Mouse (Mus musculus) thymus, postnatal 14 days (tissue): ENCODE data around the gene Rarres2.

Experiments
- DNase-seq: peaks from one replicate; pipeline ENCODE4 v3.0.0; 2021

The Rarres2 gene

DNA sequence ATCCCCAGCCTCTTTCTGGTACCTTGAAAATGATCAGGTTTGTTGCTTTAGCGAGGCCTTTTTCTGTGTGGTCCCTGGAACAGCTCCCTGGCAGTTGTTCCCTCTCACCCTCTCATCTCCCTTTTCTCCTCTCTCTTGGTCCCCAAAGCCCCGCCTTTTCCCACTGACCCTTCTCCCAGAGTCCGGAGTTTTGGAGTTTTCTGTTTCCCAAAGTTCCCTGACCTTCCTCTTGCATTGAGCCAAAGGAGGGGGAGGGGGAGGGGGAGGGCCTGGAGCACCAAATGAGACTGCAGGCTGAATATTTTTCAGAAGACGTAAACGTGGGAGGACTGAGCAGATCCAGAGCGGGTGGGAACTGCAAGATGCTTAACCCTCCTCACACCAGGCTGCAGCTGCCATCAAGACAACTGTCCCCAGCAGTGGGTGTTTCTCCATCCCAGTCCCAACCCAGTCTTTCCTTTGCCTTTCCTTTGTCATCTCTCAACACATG, at the start of gene Rarres2:
Gene Rarres2, minus strand, starts transcription at position 218 of the 490 bp plus-strand sequence.
- no peak for DNase-seq

GRCm38 (mm10) chr6:48620031-48620430, 47.4 kb upstream of the Rarres2 start:
- DNase-seq = no peak

GRCm38 (mm10) chr6:48614756-48615155, 42.2 kb upstream of the Rarres2 start:
- DNase-seq = no peak

DNA sequence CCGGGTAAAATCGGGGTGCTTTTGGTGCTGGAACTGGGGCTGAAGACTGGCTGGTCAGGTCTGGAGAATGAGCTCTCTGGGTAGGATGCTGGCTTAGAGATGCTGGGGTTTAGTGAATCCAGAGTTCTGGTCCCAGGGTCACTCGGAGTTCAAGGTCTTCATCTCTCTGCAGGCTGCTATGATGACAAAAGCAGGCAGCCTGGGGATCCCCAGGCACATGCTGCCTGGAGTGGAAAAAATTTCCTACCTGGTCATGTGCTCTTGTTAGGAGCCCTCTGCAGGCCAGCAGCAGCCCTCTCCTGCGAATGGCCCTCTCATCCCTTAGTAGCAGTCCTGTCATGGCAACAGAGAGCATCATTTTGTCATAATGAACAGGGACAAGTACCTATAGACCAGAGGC, 40.9 kb upstream of the Rarres2 start:
- DNase-seq = no peak

DNA sequence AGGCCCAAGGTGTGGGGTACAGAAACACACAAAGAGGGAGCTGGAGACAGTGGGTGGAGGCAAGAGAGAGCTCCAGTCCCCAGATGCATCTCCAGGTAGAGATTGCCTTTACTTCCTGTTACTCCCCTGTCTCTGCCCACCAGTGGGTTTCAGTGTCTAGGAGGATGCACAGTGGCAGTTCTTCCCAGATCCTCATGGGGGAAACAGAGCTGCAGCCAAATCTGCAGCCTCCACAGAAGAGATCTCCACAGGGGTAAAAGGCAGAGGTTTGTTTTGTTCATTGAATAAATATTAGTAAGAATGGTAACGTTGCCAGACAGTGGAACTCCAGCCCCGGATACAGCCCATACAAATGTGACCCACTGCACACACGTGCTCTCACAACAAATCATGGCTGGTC, 38.1 kb upstream of the Rarres2 start:
- no peak for DNase-seq

DNA sequence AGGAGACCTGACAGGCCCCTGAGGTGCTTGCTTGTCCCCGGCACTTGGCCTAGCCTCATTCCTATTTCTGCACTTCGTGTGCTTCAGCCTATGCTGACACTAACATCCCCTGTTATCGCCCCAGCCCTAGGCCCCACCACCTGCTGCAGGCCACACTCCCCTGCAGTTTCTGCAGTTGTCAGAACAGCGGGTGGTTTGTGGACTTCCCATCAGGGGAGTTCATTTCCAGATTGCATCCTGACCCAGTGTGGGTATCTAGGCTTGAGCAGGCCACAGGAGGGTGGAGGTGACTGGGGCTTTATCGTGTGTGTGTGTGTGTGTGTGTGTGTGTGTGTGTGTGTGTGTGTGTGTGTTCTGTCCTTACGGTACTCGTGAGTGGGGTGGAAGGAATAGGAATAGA, 36.9 kb upstream of the Rarres2 start:
- no peak for DNase-seq

GRCm38 (mm10) chr6:48608124-48608523, 35.5 kb upstream of the Rarres2 start:
- no peak for DNase-seq

DNA sequence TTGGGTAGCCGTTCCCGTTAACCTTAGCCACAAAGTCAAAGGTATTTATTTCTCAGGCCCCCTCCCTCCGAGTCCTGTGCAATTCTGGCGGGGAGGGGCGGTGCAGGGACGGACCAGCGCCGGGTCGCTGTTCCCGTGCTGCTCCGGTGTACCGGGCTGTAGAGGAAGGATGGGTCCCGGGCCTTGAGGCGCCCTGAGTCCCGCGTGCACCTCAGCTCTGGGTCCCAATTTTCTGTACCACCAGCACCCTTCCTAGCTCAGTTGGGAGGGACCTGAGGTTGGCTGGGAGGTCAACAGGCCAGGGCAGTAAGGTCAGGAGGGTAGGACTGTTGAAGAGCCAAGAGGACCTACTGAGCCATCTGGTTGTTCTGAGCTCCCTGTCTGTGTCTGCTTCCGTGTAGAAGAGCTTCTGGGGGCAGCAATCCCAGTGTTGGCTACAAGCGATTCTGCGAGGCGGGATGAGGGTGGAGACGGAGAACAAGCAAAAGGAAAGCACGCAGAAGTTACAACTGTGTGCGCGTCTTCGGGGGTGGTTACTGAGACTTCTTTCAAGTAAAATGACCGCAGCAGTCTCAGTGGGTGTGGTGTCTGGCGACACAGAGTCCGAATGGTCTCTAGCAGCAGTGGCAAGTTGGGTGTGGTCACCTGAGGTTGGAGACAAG, 29.6 kb upstream of the Rarres2 start:
- no peak for DNase-seq

- DNase-seq = peak; percentile 94
Measured at GRCm38 (mm10) chr6:48601271-48602079, 28.9 kb upstream of the Rarres2 start, which contains the start of gene Zfp775. Zfp775 (plus strand) TSS chr6:48602063.

GRCm38 (mm10) chr6:48600594-48600993, 28.0 kb upstream of the Rarres2 start:
- no peak for DNase-seq

- DNase-seq = no peak
Measured at GRCm38 (mm10) chr6:48597233-48597625, 24.6 kb upstream of the Rarres2 start.

DNA sequence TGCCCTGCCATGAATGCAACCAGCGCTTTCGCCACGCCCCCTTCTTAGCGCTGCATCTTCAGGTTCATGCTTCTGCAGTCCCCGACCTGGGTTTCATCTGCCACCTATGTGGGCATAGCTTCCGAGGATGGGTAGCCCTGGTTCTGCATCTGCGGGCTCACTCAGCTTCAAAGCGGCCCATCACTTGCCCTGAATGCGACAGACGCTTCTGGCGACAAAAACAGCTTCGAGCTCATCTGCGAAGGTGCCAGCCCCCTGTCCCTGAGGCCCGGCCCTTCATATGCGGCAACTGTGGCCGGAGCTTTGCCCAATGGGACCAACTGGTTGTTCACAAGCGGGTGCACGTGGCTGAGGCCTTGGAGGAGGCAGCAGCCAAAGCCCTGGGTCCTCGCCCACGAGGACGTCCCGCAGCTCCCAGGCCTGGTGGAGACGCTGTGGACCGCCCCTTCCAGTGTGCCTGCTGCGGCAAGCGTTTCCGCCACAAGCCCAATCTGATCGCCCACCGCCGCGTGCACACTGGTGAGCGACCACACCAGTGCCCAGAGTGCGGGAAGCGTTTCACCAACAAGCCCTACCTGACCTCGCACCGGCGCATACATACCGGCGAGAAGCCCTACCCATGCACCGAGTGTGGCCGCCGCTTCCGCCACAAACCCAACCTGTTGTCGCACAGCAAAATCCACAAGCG, 24.1 kb upstream of the Rarres2 start:
- no peak for DNase-seq

GRCm38 (mm10) chr6:48595278-48595677, 22.7 kb upstream of the Rarres2 start:
- DNase-seq = no peak

DNA sequence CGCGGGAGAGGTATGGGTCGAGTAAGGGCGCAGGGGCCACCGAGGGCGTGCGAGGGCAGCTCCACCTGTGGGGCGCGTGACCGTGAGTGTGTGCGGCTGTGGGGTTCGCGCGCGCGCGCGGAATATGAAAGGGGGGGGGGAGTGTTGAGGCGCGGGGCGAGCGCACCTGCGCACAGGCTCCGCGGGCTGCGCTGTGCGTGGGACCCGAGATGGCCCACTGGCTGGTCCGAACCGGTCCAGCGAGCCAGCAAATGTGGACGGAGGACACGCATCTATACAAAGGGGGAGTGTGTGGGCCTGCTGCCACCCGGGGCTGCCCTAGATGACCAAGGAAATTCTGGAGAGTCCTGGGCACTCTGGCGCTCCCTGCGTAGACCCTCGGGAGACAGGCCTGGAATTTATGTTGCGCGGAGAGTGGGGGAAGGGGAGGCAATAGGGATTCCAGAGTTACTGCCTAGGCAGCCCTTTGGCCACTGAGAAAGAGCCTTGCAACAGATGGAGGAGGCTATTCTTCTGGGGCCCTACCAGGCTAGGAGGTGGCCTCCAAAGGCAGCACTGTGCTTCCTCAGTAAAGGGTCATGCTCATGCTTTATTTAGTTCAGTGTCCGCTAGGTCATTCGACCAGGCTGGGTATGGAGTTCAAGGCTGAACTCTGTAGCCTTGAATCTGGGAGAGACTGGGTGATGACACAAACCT, 21.6 kb upstream of the Rarres2 start:
- DNase-seq = no peak

- DNase-seq = peak; percentile 78
Measured at GRCm38 (mm10) chr6:48593158-48594042, 20.8 kb upstream of the Rarres2 start, which contains the start of the genes Repin1 and Gm44965. Repin1 (plus strand) TSS chr6:48593883. Gm44965 (plus strand) TSS chr6:48593941.

DNA sequence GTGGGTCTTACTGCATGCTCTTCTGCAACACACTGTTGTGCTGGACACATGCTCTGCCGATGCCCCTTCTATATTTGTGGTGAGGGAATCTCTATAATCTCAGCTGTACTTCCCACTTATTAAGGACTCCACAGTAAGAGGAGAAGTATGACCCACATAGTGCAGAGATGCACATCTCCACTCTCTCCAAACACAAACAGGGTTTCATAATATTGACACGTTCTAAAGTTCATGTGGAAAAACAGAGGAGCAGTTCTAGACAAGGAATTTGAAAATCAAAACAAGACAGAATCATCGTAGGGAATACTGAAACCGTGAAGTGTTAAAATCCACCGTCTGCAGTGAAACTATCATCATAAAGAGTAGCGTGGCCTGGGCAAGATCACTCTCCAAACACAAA, 19.3 kb upstream of the Rarres2 start:
- no peak for DNase-seq

- DNase-seq = no peak
Measured at GRCm38 (mm10) chr6:48591221-48591845, 18.7 kb upstream of the Rarres2 start.

- DNase-seq = no peak
Measured at GRCm38 (mm10) chr6:48589194-48589750, 16.7 kb upstream of the Rarres2 start, which contains the start of gene Gm45021. Gm45021 (plus strand) TSS chr6:48589610.

- peak; percentile 53 for DNase-seq
Measured at GRCm38 (mm10) chr6:48582037-48582436, 9.4 kb upstream of the Rarres2 start.

DNA sequence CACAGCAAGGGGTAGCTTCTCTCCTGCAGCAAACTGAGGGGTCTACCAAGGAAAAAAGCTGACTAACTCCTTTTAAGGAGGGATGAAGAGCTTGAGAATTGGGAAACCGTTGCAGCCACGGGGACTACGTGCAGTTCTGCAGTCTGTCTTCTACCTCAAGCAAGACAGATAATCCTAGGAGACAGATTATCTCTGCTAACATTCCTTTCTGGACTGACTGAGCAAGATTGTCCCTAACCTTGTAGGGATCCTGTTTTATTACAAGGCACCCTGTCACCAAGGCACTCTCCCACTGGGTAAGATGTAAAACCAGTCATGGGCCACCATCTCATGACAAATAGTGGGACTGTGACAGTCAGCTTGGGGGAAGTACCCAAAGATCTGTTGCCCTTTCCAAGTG, 8.7 kb upstream of the Rarres2 start:
- DNase-seq = no peak

- DNase-seq = no peak
Measured at GRCm38 (mm10) chr6:48579215-48579648, 6.6 kb upstream of the Rarres2 start.
